Mouse (Mus musculus) embryonic facial prominence, embryonic 14.5 days (tissue): ENCODE results near the gene Cdk14. TPM values are rescaled to one million over a fixed set of nuclear protein-coding genes. Genes with fewer than 3 reads are reported as not detected.
A peak's percentile ranks its signal among the peaks of the same experiment; 100 is the strongest.

ENCODE experiments used
- ATAC-seq: fragments of 200-750 bp; cut with Nextera tagmentation; 2 replicates; pipeline ENCODE4 v1.8.0; 2017; ENCODE audit warnings: low read depth, moderate number of reproducible peaks, moderate TSS enrichment
- DNase-seq: peaks from one replicate; pipeline ENCODE4 v3.0.0-alpha.2; 2015; ENCODE audit warnings: low spot score
- H3K27ac ChIP-seq: fragments of 300-500 bp; sonication (generic); replicated peaks from 2 replicates; pipeline ENCODE4 v1.5.1; 2014; ENCODE audit warnings: low read depth, mild to moderate bottlenecking, low read length, moderate library complexity
- H3K27me3 ChIP-seq: fragments of 300-500 bp; sonication (generic); replicated peaks from 2 replicates; pipeline ENCODE4 v1.6.1; 2014; ENCODE audit warnings: low read length; ENCODE audit not compliant: control insufficient read depth, insufficient read depth
- H3K36me3 ChIP-seq: fragments of 300-500 bp; sonication (generic); 2 replicates; pipeline ENCODE4 v1.6.1; 2014; ENCODE audit warnings: low read length, mixed read lengths; ENCODE audit not compliant: control insufficient read depth, insufficient read depth
- H3K4me1 ChIP-seq: fragments of 300-500 bp; sonication (generic); 2 replicates; pipeline ENCODE4 v1.6.1; 2014; ENCODE audit warnings: antibody characterized with exemption, low read length; ENCODE audit not compliant: control insufficient read depth, insufficient read depth
- H3K4me2 ChIP-seq: fragments of 300-500 bp; sonication (generic); 2 replicates; pipeline ENCODE4 v1.6.1; 2014; ENCODE audit warnings: low read depth, mild to moderate bottlenecking, low read length, moderate library complexity, mixed read lengths
- H3K4me3 ChIP-seq: fragments of 300-500 bp; sonication (generic); 2 replicates; pipeline ENCODE4 v1.5.1; 2014; ENCODE audit warnings: low read depth, mild to moderate bottlenecking, low read length
- H3K9ac ChIP-seq: fragments of 300-500 bp; sonication (generic); 2 replicates; pipeline ENCODE4 v1.6.1; 2014; ENCODE audit warnings: low read depth, mild to moderate bottlenecking, low read length, moderate library complexity, mixed read lengths
- H3K9me3 ChIP-seq: fragments of 300-500 bp; sonication (generic); 2 replicates; pipeline ENCODE4 v1.6.1; 2016; ENCODE audit warnings: low read length; ENCODE audit not compliant: control insufficient read depth
- WGBS: fragments of 180-500 bp; shearing (Covaris S2); extraction: QIAGEN DNeasy Blood & Tissue Kit; methylation state at CpG from one replicate; pipeline ENCODE4 v1.1.7; 2014; 5-methylcytosine and 5-hydroxymethylcytosine counted together
- polyA plus RNA-seq: library from polyadenylated mRNA; unstranded; fragments of >200 nt; fragmentation: Nextera tagmentation; extraction: Ambion mirVana; gene quantifications from 2 replicates; pipeline ENCODE4 v1.2.1, GENCODE M21; 2014

Cdk14 gene
- polyA plus RNA-seq, 1 experiment from 2014 or later = 33.8 TPM

- ATAC-seq = no peak
- DNase-seq = no peak
Observed at GRCm38 (mm10) chr5:5359370-5359769, 60.7 kb downstream of the Cdk14 start.

GRCm38 (mm10) chr5:5358019-5358717, 61.9 kb downstream of the Cdk14 start:
- peaks cover 9% of the 10 kb centered on the region; the same call in 1 of the 2 replicates for H3K9me3 ChIP-seq
- WGBS = 78% methylated on average over 18 of the region's 18 CpGs
- H3K27me3 ChIP-seq = no peaks in the 10 kb centered on the region
- DNase-seq (no peak), ATAC-seq (no peak)
- no peak overlapping the region for H3K4me2 ChIP-seq
- peaks cover 3% of the 10 kb centered on the region; the same call in 1 of the 2 replicates for H3K4me1 ChIP-seq
- no peak overlapping the region for H3K4me3 ChIP-seq
- 0 out of 2 replicates have a peak, but pooled peaks cover 11% of the 10 kb centered on the region for H3K36me3 ChIP-seq
- H3K27ac ChIP-seq = no peak overlapping the region
- no peak overlapping the region for H3K9ac ChIP-seq

More at GRCm38 (mm10) chr5:5359370-5359769, 60.7 kb downstream of the Cdk14 start:
- peaks cover 20% of the 10 kb centered on the region; the same call in 1 of the 2 replicates for H3K36me3 ChIP-seq
- peaks cover 9% of the 10 kb centered on the region; the same call in 1 of the 2 replicates for H3K9me3 ChIP-seq
- H3K4me1 ChIP-seq = peaks cover 1% of the 10 kb centered on the region; the same call in 1 of the 2 replicates
- 94% methylated on average over 5 of the region's 5 CpGs for WGBS
- H3K27ac ChIP-seq = no peak overlapping the region
- H3K9ac ChIP-seq = no peak overlapping the region
- no peak overlapping the region for H3K4me2 ChIP-seq
- no peak overlapping the region for H3K4me3 ChIP-seq
- no peaks in the 10 kb centered on the region for H3K27me3 ChIP-seq

GRCm38 (mm10) chr5:5354684-5355368, 65.3 kb downstream of the Cdk14 start:
- no peaks in the 10 kb centered on the region for H3K27me3 ChIP-seq
- H3K4me2 ChIP-seq = no peak overlapping the region
- H3K4me1 ChIP-seq = peaks cover 3% of the 10 kb centered on the region; the same call in 1 of the 2 replicates
- DNase-seq (no peak), ATAC-seq (no peak)
- H3K36me3 ChIP-seq = no peaks in the 10 kb centered on the region
- H3K27ac ChIP-seq = no peak overlapping the region
- no peak overlapping the region for H3K9ac ChIP-seq
- H3K9me3 ChIP-seq = peaks cover 5% of the 10 kb centered on the region; the same call in 1 of the 2 replicates
- H3K4me3 ChIP-seq = no peak overlapping the region
- 37% methylated on average over 5 of the region's 5 CpGs for WGBS

GRCm38 (mm10) chr5:5353946-5354345, 66.2 kb downstream of the Cdk14 start:
- no peak overlapping the region for H3K4me2 ChIP-seq
- no peak overlapping the region for H3K9ac ChIP-seq
- H3K27ac ChIP-seq = no peak overlapping the region
- H3K4me3 ChIP-seq = no peak overlapping the region
- H3K4me1 ChIP-seq = peaks cover 3% of the 10 kb centered on the region; the same call in 1 of the 2 replicates
- DNase-seq (no peak), ATAC-seq (no peak)
- H3K36me3 ChIP-seq = no peaks in the 10 kb centered on the region
- H3K9me3 ChIP-seq = no peaks in the 10 kb centered on the region
- H3K27me3 ChIP-seq = no peaks in the 10 kb centered on the region
- 21% methylated on average over 1 of the region's 1 CpGs for WGBS

- peaks cover 34% of the 10 kb centered on the region for H3K4me1 ChIP-seq
- 0 out of 2 replicates have a peak, but pooled peaks cover 6% of the 10 kb centered on the region for H3K36me3 ChIP-seq
- no peak for DNase-seq
- H3K9me3 ChIP-seq = no peaks in the 10 kb centered on the region
- no peak overlapping the region for H3K4me2 ChIP-seq
- H3K9ac ChIP-seq = no peak overlapping the region
- WGBS = 81% methylated on average over 5 of the region's 5 CpGs
- no peak overlapping the region for H3K27ac ChIP-seq
- ATAC-seq = no peak
- H3K27me3 ChIP-seq = no peaks in the 10 kb centered on the region
- no peak overlapping the region for H3K4me3 ChIP-seq
Observed at GRCm38 (mm10) chr5:5344646-5345045, 75.5 kb downstream of the Cdk14 start.

GRCm38 (mm10) chr5:5343741-5344140, 76.4 kb downstream of the Cdk14 start:
- no peak overlapping the region for H3K4me3 ChIP-seq
- H3K4me1 ChIP-seq = peaks cover 34% of the 10 kb centered on the region
- no peaks in the 10 kb centered on the region for H3K27me3 ChIP-seq
- H3K9me3 ChIP-seq = no peaks in the 10 kb centered on the region
- no peak overlapping the region for H3K27ac ChIP-seq
- DNase-seq = no peak
- ATAC-seq = no peak
- 88% methylated on average over 2 of the region's 2 CpGs for WGBS
- H3K4me2 ChIP-seq = no peak overlapping the region
- H3K9ac ChIP-seq = no peak overlapping the region
- 0 out of 2 replicates have a peak, but pooled peaks cover 6% of the 10 kb centered on the region for H3K36me3 ChIP-seq

- WGBS = 45% methylated on average over 2 of the region's 2 CpGs
- Histone ChIP-seq H3K4me3 (no peak overlapping the region), H3K36me3 (0 out of 2 replicates have a peak, but pooled peaks cover 6% of the 10 kb centered on the region), H3K4me1 (peaks cover 34% of the 10 kb centered on the region), H3K4me2 (no peak overlapping the region), H3K9me3 (no peaks in the 10 kb centered on the region), H3K9ac (no peak overlapping the region), H3K27me3 (no peaks in the 10 kb centered on the region), H3K27ac (peak overlapping the region; percentile 68)
- DNase-seq (peak; percentile 46), ATAC-seq (peak; percentile 62)
Observed at GRCm38 (mm10) chr5:5343267-5343666, 76.8 kb downstream of the Cdk14 start.

- peak; percentile 79 for ATAC-seq
- H3K27me3 ChIP-seq = no peaks in the 10 kb centered on the region
- H3K4me3 ChIP-seq = no peak overlapping the region
- 20% methylated on average over 11 of the region's 11 CpGs for WGBS
- peaks cover 34% of the 10 kb centered on the region for H3K4me1 ChIP-seq
- peak; percentile 92 for DNase-seq
- H3K9me3 ChIP-seq = no peaks in the 10 kb centered on the region
- H3K36me3 ChIP-seq = 0 out of 2 replicates have a peak, but pooled peaks cover under 1% of the 10 kb centered on the region
- H3K4me2 ChIP-seq = peak overlapping the region; percentile 23
- H3K27ac ChIP-seq = peak overlapping the region; percentile 68
- 0 out of 2 replicates have a peak overlapping the region, but pooled peaks have one; percentile 14 for H3K9ac ChIP-seq
Observed at GRCm38 (mm10) chr5:5342410-5343137, 77.5 kb downstream of the Cdk14 start.
